Mouse (Mus musculus) left cerebral cortex, postnatal 14 days (tissue): Measurements from ENCODE around the gene Foxp1. TPM values are rescaled to one million over a fixed set of nuclear protein-coding genes. Genes with fewer than 3 reads are reported as not detected.

Experiments used
- DNase-seq, 2 experiments: peaks; one replicate each; pipeline ENCODE4 v3.0.0; 2021 to 2022; ENCODE audit warnings: low spot score in 2 of 2, mixed read lengths in 1 of 2
- intact Hi-C: fragments of 180-260 bp; cut with DNase I; formaldehyde crosslinking; loops from one replicate; pipeline ENCODE4 v1.15.1; 2025
- total RNA-seq, 2 experiments: library from RNA; stranded (reverse); gene quantifications; 2 replicates each; pipeline ENCODE4 v1.2.3; 2021

Gene Foxp1
- total RNA-seq, 2 experiments from 2014 or later, result 137 to 149 TPM

DNA sequence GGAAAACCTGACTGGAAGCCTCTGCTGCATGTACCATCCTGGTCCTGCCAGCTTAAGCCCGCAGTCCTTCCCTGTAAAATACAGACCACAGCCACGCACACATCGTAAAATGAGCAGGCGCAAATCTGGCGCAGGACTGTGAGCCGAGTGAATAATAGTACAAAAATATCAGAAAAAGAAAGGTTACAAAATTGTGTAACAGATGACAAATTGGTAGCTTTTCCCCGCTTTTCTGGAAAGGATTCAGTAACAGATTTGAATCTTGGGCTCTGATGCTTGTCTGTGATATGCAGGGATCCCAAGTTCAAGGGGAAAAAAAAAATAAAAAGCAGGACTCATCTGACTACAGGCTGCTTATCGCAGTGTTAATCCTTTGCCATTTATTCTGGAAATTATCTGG lies 145.8 kb downstream of the Foxp1 start:
- no peak for DNase-seq
- intact Hi-C loops, result loop anchor here (5.0 kb wide), 1 partner anchor 146 kb away; the partner anchor contains the start of gene Foxp1

DNA sequence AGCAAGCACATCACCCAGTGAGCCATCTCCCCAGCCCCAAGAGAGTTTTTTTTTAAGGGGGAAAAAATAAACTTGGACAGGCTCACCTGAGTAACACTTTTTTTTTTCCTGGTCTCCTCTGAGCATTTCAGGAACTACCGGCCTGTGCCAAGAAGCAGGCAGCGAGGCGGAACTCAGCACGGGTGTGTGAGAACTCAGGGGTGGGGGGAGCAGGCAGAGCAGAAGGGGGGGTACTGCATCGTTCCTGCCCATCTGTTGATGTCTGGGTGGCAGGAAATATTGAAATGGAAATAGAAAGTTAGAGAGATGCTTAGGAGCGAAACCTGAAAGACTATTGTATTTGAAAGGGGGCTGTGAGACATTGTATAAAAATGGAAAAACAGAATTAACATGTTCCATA lies 146.7 kb downstream of the Foxp1 start:
- peak in 1 of 2 experiments; percentile 30 for DNase-seq
- intact Hi-C loops, result loop anchor here (5.0 kb wide), 1 partner anchor 146 kb away; the partner anchor contains the start of gene Foxp1

DNA sequence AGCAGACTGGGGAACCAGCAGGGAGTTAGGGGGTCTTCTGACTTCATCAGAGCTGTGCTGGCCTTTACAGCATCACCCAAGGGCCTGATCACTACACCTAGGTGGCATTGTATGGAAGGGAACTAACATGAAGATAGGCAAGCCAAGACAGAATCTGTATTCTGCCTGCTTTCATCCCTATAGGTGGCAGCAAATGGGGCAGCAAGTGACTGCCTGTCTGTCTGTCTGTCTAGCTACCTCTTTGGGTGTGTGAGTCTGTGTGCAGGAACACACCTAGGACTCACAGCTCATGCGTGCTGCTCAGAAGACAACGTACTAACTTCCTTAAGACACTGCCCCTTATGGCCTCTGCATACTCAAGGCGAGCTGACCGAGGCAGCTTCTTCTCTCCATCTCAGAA lies 147.1 kb downstream of the Foxp1 start:
- intact Hi-C loops, result loop anchor here (5.0 kb wide), 1 partner anchor 147 kb away; the partner anchor contains the start of gene Foxp1
- DNase-seq, result no peak

DNA sequence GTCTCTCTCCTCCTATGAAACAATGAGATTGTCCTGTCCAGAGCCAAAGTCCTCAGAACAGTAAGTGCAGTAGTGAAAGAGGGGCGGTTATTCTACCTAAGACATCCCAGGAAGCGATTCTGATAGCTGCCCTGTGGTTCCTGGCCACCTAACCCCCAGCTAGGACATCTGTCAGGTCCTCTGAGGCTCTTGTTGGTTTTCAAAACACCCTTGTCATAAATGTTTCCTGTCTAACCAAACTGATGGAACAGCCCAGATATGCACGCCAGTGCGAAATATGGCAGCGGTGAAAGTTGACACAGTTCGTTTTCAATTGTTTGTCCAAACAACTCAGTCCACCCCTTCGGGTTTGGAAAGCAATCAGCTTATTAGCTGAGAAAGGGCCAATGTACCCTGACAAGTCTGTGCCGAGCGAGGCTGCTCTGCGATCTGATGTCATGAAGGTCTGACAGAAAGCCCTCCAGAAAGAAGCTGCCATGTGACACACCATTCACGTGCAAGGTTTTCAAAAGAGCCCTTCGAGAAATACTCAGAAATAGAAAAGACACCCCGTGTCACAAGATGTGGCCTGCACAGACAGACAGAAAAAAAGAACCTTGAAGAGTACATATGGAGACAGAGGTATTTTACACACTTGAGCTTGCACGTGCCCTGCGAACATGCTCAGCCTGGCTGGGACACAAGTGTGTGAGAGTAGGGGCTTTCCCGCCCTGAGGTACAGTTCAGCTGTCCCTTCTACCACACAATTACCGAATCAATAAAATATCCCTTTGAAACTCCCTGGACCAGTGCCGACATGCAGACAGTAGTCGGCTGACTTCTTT lies 147.9 kb downstream of the Foxp1 start:
- no peak for DNase-seq
- intact Hi-C loops, result loop anchor here (5.0 kb wide), 1 partner anchor 148 kb away; the partner anchor contains the start of gene Foxp1

DNA sequence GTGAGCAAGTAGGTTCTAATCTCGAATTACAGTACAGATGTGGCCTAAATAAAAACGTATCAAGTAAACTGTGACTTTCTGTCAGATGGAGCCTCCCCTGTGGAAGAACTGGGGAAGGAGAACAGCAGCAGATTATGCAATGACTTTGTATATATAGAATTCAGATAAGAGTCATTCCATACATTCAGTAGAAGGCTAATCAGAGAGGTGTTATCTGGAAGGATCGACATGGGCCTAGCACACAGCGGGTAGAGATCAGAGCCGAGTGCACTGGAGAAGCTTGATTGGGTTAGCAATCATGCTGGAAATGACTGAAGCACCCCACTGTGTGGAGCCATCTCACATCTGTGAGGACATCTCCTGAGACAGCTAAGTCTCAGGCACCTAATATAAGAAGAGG lies 150.1 kb downstream of the Foxp1 start:
- DNase-seq, result no peak
- intact Hi-C loops, result no loop called here

DNA sequence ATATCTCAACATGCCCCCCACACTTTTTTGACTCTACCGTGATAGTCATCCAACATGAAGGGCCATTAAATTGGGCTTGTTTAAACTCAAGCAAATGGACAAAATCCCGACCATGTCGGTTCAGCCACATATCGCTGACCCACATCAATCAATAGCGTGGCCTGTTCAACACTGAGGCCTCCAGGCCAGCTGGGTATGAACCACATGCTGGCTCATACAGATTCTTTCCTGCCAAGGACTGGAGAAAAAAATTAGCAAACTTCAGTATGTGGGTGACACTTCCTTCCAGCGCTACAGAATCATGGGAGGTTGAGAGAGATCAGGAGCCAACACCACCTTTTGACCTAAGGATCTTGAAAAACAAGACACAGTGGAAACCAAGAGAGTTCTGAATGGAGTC lies 150.5 kb downstream of the Foxp1 start:
- intact Hi-C loops, result no loop called here

DNA sequence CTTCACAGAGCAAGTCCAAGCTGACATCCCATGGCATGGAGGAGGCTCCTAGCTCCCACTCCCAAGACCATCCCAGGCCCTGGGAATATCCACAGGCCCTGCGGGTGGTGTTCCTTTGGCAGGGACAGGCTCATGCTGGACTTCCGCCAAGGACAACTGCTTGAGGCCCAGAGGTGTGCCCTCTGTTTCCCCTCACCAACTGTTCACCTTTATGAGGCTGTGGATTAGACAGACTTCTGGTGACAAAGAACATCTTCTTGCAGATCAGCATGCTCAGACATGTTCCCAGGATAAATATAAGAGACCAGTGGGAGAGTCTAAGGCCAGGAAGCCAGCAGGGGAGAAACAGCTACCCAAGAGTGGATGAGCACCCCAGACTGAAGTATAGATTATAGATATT lies 152.6 kb downstream of the Foxp1 start:
- intact Hi-C loops, result no loop called here

More for the DNA sequence above, 150.5 kb downstream of the Foxp1 start:
- no peak for DNase-seq

DNA sequence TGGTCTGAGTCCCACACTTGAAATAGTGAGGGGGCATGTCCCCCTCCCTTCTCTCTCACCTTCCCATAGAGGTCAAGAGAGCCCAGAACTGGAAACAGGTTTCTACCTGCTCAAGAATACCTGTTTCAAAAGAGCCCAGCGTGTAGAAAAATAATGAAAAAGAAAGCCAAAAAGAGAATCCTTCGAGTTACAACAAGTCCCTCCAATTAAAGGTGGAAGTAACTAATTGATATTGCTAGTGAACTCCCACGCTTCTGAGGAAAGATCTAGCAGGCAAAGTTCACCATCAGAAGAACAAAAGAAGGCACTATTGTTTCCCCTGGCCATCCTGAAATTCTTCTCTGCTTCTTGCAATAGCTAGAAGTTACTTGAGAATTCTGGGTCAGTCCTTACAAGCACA lies 153.4 kb downstream of the Foxp1 start:
- no peak for DNase-seq
- intact Hi-C loops, result no loop called here

More for the DNA sequence above, 152.6 kb downstream of the Foxp1 start:
- DNase-seq, result no peak

DNA sequence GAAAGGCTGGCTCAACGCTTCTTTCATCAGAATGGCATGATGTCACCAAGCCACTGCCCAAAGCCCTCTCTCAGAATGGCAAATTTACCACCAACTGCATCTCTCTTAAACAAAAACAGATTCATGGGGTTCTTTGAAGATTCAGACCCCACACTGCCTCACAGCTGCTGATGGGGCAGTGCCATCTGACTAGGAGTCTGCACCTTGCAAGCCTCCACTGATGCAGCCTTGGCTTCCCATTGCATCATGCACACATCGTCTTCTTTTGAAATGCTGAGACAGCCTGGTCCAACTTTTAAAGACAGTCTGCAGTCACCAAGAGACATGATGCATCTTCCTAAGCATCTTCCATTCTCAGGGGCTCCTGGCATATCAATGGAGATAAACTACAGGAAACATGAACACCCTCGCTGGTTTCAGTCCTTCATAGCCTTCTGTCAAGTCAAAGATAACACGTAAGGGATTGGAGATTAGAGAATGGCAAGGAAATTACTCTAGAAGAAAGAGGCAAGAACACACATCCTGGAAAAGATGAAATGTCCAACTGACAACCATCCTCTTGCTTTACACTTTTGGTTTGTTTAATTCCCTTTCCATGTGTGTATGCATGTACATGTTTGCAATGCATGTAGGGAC lies 154.3 kb downstream of the Foxp1 start:
- intact Hi-C loops, result no loop called here
- DNase-seq, result no peak

DNA sequence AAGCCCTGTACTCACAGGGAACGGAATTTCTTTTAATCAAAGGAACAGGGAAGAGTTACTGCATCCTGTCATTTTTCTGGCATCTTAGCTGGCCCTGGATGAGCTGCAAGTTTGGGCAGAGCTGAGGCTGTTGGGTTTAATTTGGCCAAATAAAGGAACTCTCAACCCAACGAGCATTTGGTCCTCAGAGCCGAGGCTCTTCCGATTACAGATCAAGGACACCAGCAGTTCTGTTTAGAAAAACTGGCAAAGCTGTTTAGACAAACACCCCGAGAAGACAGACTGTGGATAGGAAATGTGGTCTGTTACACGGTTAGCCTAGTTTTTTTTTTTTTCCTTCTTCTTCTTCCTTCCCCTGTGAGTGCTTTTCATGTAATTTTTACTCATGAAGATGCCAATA lies 158.0 kb downstream of the Foxp1 start:
- no peak for DNase-seq
- intact Hi-C loops, result no loop called here

DNA sequence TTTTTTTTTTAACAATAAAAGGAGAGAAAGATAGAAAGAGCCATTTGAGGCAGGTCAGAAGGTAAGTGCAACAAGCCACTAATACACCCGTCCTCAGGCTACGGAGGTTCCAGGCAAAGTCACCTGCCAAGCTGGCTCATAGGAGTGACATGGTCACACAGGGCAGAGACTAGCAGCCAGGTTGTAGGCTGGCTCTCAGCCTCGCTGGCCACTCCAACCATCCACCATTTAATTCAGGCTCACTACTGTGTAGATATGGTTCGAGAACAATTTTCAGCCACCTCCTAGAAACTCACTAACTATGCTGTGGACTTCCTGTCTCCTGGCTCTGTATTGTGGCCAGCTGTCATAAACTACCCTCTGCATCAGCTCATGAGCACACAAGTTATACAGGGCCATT lies 161.9 kb downstream of the Foxp1 start:
- no peak for DNase-seq
- intact Hi-C loops, result no loop called here

DNA sequence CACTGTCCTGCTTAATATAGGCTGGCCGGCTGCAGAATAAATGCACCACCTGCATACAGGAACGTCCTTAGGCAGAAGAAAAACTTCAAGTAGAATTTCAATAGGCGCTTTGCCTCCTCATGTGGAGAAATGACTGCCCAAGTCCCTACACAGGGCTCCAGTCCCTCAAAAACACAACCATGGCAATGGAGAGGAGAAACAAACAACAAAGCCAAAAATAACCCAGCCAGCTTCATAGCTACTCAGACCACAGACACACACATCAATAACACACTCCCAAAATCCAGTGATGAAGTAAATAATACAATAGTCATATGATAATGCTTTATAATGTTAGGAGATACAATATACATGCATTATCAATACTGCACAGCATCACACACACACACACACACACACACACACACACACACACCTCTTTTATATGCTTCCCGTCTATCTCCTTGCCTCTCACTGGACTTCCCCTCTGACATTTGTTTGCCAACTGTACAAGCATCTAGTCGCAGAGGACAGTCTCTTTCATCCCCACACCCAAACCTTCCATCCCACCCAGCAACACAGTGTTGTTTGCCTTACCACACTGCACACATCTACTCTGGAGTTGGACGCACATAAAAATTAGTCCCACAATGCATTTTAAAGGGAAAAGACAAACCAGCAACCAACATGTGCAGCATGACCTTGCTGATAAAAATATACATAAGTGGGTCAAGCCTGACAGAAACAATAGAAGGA lies 162.6 kb downstream of the Foxp1 start:
- DNase-seq, result no peak
- intact Hi-C loops, result no loop called here

DNA sequence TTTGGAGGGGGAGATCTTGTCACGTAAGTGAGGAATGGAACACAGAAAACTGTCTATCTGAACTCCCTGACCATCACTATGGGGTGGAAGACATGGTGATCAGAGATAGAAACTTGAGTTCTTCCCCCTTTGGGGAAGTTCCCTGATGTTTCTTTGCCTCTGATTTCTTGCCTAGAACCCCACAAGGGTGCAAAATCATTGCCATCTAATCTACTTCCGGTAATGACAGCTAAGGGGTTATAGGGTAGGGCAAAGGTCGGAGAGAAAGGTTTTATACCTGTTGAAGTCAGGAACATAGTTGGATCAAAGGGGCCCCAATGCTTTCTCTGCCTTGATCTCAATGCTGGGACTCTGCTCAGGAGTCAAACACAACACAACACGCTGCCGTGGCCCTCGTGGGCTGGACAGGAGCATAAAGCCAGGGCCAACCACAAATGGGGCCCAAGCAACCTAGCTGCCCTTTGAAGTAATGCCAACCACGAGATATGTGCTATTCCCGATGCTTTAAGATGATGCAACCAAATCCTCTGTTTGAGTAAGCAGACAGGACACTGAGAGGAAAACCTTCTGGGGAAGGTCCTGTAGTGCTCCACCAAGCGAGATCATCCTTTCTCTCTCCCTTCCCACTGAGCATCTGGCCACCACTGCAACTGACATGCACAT lies 163.4 kb downstream of the Foxp1 start:
- intact Hi-C loops, result no loop called here
- DNase-seq, result no peak

DNA sequence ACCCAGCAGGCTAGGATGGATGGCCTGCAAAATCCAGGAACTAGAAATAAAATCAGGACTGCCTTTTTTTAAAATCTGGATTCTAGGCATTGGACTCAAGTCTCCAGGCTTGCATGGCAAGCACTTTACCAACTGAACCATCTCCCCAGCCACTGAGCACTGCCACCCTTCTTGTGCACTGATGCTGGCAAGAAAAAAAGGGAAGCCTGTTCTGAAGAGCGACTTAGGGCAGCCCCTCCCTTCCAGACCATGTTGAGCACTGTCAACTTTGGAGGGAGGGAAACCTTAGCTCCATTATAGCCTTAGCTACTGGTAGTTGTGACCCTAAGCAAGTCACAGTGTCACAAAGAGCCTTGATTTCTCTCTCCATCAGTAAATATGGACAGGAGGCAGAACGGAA lies 164.6 kb downstream of the Foxp1 start:
- intact Hi-C loops, result no loop called here
- no peak for DNase-seq

DNA sequence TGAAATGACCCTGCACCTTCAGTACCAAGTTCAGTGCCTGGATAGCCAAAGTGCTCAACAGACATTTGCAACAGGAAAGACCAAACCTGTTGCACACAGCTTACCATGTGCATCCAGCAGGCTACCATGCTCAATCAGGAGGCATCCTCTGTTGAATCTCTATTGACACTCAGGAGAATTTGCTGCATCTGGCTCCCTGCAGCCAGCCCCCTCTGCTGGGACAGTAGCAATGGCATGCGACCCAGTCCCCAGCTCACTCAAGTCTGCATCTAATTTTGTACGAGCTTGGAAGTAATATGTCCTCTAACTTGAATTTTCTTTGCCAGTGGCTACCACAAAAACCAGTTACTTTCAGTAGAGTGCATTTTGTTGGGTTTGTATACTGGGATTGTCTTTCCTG lies 168.2 kb downstream of the Foxp1 start:
- intact Hi-C loops, result no loop called here
- no peak for DNase-seq

DNA sequence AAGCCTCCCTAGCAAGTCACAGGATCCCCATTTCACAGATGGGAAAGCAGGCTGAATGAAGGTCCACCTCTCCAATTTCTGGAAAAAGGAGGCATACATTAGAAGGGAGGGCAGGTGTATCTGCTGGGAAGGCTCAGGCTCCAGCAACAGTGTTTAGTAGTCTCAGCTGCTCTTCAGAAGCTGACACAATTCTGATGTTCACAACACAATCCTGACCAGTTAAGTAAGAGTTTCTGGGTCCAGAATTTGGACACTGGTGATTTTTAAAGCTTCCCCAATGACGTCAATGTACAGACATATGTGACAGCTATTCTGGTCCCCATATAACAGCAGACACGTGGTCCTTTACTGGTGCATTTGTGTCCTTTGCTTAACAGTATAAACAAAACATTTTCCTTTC lies 169.1 kb downstream of the Foxp1 start:
- DNase-seq, result no peak
- intact Hi-C loops, result no loop called here

DNA sequence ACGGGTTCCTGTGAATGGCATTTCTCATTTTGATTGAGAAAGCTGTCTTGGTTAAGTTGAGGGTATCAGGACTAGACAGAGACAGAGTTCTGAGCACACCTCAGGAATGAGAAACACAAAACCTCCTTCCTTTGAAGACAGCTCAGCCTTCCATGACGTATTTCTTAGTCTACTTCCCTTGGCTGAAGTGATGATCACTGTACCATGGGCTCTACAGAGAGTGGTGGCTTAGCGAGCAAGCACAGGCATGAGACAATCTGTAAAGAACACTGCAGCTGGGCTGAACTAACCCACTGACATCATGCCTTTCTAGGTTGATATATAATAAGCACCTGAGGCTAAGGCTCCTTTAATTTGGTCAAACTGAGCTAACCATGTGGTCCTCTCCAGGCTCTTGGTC lies 172.0 kb downstream of the Foxp1 start:
- intact Hi-C loops, result no loop called here
- DNase-seq, result no peak

DNA sequence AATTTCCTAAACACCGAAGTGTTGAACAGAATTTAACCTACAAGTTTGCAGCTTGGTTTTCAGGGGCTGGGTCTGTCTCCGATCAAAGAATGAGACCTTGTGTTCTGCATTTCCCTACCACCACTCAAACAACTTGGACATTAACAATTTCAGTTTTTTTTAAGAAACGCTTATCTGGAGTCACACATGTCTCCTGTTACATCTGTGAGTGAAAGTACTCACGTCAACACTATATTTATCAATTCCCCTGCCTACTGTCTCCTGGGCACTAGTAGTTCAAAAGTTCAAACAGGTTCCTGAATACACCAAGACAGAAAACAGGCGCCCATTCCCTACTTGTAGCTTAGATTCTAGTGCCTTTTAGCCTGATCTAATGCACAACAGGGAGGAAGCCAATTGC lies 172.4 kb downstream of the Foxp1 start:
- intact Hi-C loops, result no loop called here
- no peak for DNase-seq

DNA sequence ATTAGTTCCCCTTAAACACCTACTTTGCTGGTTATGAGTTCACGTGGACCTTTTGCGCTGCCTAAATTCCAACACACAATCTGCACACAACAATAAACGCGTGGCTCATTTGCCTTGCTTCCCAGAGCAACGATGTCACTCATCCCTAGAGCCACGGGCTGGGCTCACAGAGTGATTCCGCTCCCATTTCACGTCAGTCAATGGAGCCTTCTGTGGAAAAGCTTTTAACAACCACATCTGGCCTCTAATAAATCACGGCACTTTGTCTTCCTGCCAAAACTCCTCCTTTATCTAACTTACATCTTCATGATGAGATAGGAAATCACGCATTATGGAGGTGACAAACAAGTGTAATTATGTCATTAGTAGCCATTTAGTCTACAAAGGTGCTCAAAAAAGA lies 174.7 kb downstream of the Foxp1 start:
- no peak for DNase-seq
- intact Hi-C loops, result no loop called here

DNA sequence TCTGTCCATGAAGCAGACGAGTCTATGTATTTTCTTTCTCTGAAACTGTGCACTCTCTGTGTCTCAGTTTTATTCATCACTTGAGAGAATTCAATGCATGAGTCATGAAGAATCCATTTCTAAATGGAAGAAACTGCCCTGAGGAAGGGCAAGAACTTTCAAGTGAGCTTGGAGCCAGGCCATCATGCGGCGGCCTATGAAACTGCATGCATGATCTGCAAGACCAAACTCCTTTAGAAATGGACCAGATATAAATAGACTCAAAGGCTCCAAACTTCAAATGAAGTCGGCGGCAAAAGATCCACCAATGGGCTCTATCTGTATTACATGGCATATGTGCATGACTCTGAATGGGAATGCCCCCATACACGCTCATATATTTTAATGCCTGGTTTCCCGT lies 177.6 kb downstream of the Foxp1 start:
- intact Hi-C loops, result no loop called here
- no peak for DNase-seq
